Mouse (Mus musculus) gastrocnemius, adult 18-20 months (tissue): ENCODE results near the gene Kcnt2. TPM values are rescaled to one million over a fixed set of nuclear protein-coding genes. Genes with fewer than 3 reads are reported as not detected.

ENCODE experiments used
- total RNA-seq, 2 experiments: library from RNA; stranded (reverse); gene quantifications; 2 replicates each; pipeline ENCODE4 v1.2.3; 2021

The Kcnt2 gene
- total RNA-seq, 2 experiments from 2014 or later = 0.30 to 0.62 TPM

Other genes with a start within 250 kb of the Kcnt2 start
- gene Cfh, start 62.4 kb upstream of the Kcnt2 start, total RNA-seq = 1 to 10 TPM; 4.5 to 9.5 TPM